Mouse (Mus musculus) adrenal gland, adult 8-10 months (tissue): ENCODE measurements at regions not wholly inside any gene's neighbourhood (a gene's known extent, or its start where the extent isn't known, plus 50 kb on each side); places are given as distances from the start of the nearest gene placed in this dataset.

Source experiments
- DNase-seq: peaks from one replicate; pipeline ENCODE4 v3.0.0; 2022

- no peak for DNase-seq
Observed at GRCm38 (mm10) chr1:92277199-92277747, 81.8 kb upstream of the Hdac4 start.

- DNase-seq = no peak
Observed at GRCm38 (mm10) chr1:92275388-92275787, 79.9 kb upstream of the Hdac4 start.

- DNase-seq = no peak
Observed at GRCm38 (mm10) chr1:92273760-92274159, 78.3 kb upstream of the Hdac4 start.

- no peak for DNase-seq
Observed at GRCm38 (mm10) chr1:92271676-92272291, 76.3 kb upstream of the Hdac4 start.

GRCm38 (mm10) chr1:92270486-92271058 is 75.1 kb upstream of the Hdac4 start:
- DNase-seq = no peak

- DNase-seq = no peak
Observed at GRCm38 (mm10) chr1:92269464-92269863, 74.0 kb upstream of the Hdac4 start.

- DNase-seq = no peak
Observed at GRCm38 (mm10) chr1:92264941-92265340, 69.4 kb upstream of the Hdac4 start.

GRCm38 (mm10) chr1:92259715-92260392 is 64.4 kb upstream of the Hdac4 start:
- DNase-seq = no peak

GRCm38 (mm10) chr1:92258026-92258425 is 62.5 kb upstream of the Hdac4 start:
- DNase-seq = no peak

- no peak for DNase-seq
Observed at GRCm38 (mm10) chr1:92253086-92253485, 57.6 kb upstream of the Hdac4 start.

GRCm38 (mm10) chr1:92250594-92251463 is 55.3 kb upstream of the Hdac4 start:
- no peak for DNase-seq
